In the genomic region with DNA sequence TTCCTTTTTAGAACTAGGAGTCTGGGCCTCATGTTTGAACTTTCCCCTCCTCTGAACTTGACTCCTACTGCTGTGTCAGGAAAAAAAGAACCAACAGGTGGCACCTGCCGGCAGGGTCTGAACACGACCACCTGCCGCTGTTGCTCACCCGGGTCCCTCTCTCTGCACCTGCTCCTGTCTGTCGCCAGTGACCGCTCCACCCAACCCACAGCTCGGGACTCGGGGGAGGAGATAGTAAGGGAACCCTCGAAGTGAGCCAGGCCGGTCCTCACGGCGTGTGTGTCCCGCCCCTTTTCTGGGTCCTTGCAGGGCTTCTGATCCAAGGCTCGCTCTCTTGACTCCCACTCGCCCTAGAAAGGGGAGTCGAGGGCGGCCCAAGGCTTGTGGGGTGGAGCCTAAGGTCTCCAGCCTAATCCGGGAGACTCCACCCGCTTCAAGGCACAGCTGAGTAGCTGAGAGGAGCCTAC, we compare ENCODE assay signal across 10 mouse cellular contexts. TPM values are rescaled to one million over a fixed set of nuclear protein-coding genes. Genes with fewer than 3 reads are reported as not detected.
DNase-seq lines count a peak whose midpoint lies in the region; ATAC-seq and TF ChIP-seq lines count a peak whose summit lies in the region.
"Had no signal": no experiment of that assay in that cellular context is flagged by ENCODE, and none has a peak within 500 bp of the region (broad histone marks: within the 10 kb centered on the region; RNA-seq: fewer than 3 reads in every experiment).

A gene (plus strand): TSS at position 417 of the 467 bp plus-strand sequence.

- no peak within 1 kb of the TSS for H3K27ac ChIP-seq in liver, embryonic 11.5 days (ENCODE audit: low read depth, low read length)
- H3K27ac ChIP-seq in liver, postnatal 0 days (ENCODE audit: low read depth), result no peak within 1 kb of the TSS
- H3K27ac ChIP-seq in limb, embryonic 12.5 days, result 0 out of 2 replicates have a peak within 1 kb of the TSS, but pooled peaks have one; percentile 53
- H3K27ac ChIP-seq: liver, embryonic 15.5 days had no signal

- 0 out of 2 replicates have a peak within 1 kb of the TSS, but pooled peaks have one; percentile 12 for H3K4me2 ChIP-seq in liver, embryonic 11.5 days
- no peak within 1 kb of the TSS for H3K4me2 ChIP-seq in liver, postnatal 0 days (ENCODE audit: low read depth, low read length)
- H3K4me2 ChIP-seq in limb, embryonic 12.5 days, result peak within 1 kb of the TSS; percentile 64; the same call in 1 of the 2 replicates

- peaks cover 14% of the 10 kb centered on the region; the same call in 1 of the 2 replicates for H3K4me1 ChIP-seq in liver, embryonic 11.5 days (replicated peaks; ENCODE audit: control insufficient read depth, insufficient read depth, low read length)
- peaks cover 9% of the 10 kb centered on the region; the same call in 1 of the 2 replicates for H3K4me1 ChIP-seq in liver, postnatal 0 days (ENCODE audit: insufficient read depth)
- peaks cover 44% of the 10 kb centered on the region for H3K4me1 ChIP-seq in limb, embryonic 12.5 days (replicated peaks)

- peaks cover 4% of the 10 kb centered on the region; the same call in 1 of the 2 replicates for H3K27me3 ChIP-seq in liver, embryonic 11.5 days (replicated peaks; ENCODE audit: control insufficient read depth, insufficient read depth, low read length)
- H3K27me3 ChIP-seq in liver, postnatal 0 days (ENCODE audit: insufficient read depth, low read length), result peaks cover 7% of the 10 kb centered on the region; the same call in 1 of the 2 replicates
- H3K27me3 ChIP-seq in limb, embryonic 12.5 days, result peaks cover under 1% of the 10 kb centered on the region; the same call in 1 of the 2 replicates
- H3K27me3 ChIP-seq: CH12.LX had no signal

- peaks cover 6% of the 10 kb centered on the region; the same call in 1 of the 2 replicates for H3K36me3 ChIP-seq in liver, embryonic 11.5 days (ENCODE audit: control insufficient read depth, insufficient read depth, low read length)
- no peaks in the 10 kb centered on the region for H3K36me3 ChIP-seq in liver, postnatal 0 days (replicated peaks; ENCODE audit: insufficient read depth, low read length)
- peaks cover 14% of the 10 kb centered on the region; the same call in 1 of the 2 replicates for H3K36me3 ChIP-seq in limb, embryonic 12.5 days
- H3K36me3 ChIP-seq: liver, embryonic 15.5 days had no signal

- H3K9me3 ChIP-seq in liver, embryonic 11.5 days (ENCODE audit: control insufficient read depth, low read length), result no peaks in the 10 kb centered on the region
- H3K9me3 ChIP-seq in liver, postnatal 0 days (ENCODE audit: low read length), result no peaks in the 10 kb centered on the region
- H3K9me3 ChIP-seq in limb, embryonic 12.5 days, result no peaks in the 10 kb centered on the region
- H3K9me3 ChIP-seq: liver, embryonic 15.5 days had no signal

- WGBS in liver, embryonic 11.5 days, result 48% methylated on average over 19 of the region's 19 CpGs
- WGBS in liver, postnatal 0 days (ENCODE audit: insufficient replicate concordance), result 56% methylated on average over 19 of the region's 19 CpGs
- WGBS in limb, embryonic 12.5 days, result 18% methylated on average over 19 of the region's 19 CpGs

- H3K9ac ChIP-seq in liver, embryonic 11.5 days (ENCODE audit: low read depth, low read length), result no peak within 1 kb of the TSS
- no peak within 1 kb of the TSS for H3K9ac ChIP-seq in liver, postnatal 0 days (replicated peaks)
- H3K9ac ChIP-seq in limb, embryonic 12.5 days (replicated peaks), result no peak within 1 kb of the TSS
- H3K9ac ChIP-seq: liver, embryonic 15.5 days had no signal

- ATAC-seq in liver, embryonic 11.5 days (replicated peaks; ENCODE audit: low FRiP score), result no peak
- no peak for ATAC-seq in liver, postnatal 0 days
- no peak for ATAC-seq in limb, embryonic 12.5 days (ENCODE audit: insufficient number of reproducible peaks, insufficient read depth, low FRiP score, low TSS enrichment, low read depth)

- TF ChIP-seq EP300 in liver, postnatal 0 days (IDR thresholded peaks at IDR 0.05; ENCODE audit: low read depth), result no peak

- peak; percentile 96 for DNase-seq in heart, adult 11 months
- DNase-seq in heart, postnatal 14 days, result no peak
- DNase-seq in liver, embryonic 11.5 days (ENCODE audit: low spot score), result no peak
- DNase-seq in liver, postnatal 0 days, result no peak
- DNase-seq in cerebellum, adult 8-10 months, result peak; percentile 47
- DNase-seq in c-Kit-positive CD71-positive TER-119-positive erythroid progenitor cells, embryonic 14.5 days (ENCODE audit: low spot score), result no peak
- DNase-seq in left cerebral cortex, postnatal 4 days, result no peak

- no peak within 1 kb of the TSS for H3K4me3 ChIP-seq in liver, embryonic 11.5 days (ENCODE audit: low read depth, low read length)
- H3K4me3 ChIP-seq in liver, postnatal 0 days (ENCODE audit: low read depth, low read length), result no peak within 1 kb of the TSS
- H3K4me3 ChIP-seq in limb, embryonic 12.5 days (replicated peaks), result peak within 1 kb of the TSS; percentile 32; the same call in 1 of the 2 replicates
- H3K4me3 ChIP-seq: liver, embryonic 15.5 days had no signal

- intact Hi-C loops in heart, postnatal 14 days (cut with DNase I), result no loop called here
- intact Hi-C loops in left cerebral cortex, postnatal 4 days (cut with DNase I), result loop anchor here (5.0 kb wide), 1 partner anchor 63 kb away; no protein-coding TSS in a partner anchor

- no peak for TF ChIP-seq CTCF in liver, postnatal 0 days (IDR thresholded peaks at IDR 0.05; ENCODE audit: low read depth)

RNA-seq across cellular contexts. Expression of the gene that starts here (rescaled TPM):
- 1 to 10 TPM; 6.4 to 6.9 TPM for total RNA-seq in heart, postnatal 14 days (2021)
- 0.69 and 0.73 TPM in 2 replicates for polyA plus RNA-seq in liver, embryonic 11.5 days (2014; fragmentation: Nextera tagmentation; extraction: Ambion mirVana)
- 0.31 and 0.54 TPM in 2 replicates for polyA plus RNA-seq in liver, postnatal 0 days (2015; fragmentation: Nextera tagmentation; extraction: Ambion mirVana)
- polyA plus RNA-seq in limb, embryonic 12.5 days (2016; fragmentation: Nextera tagmentation; extraction: Ambion mirVana), result 5.7 and 5.9 TPM in 2 replicates
- 1 to 10 TPM; 1.7 to 2.6 TPM for total RNA-seq in left cerebral cortex, postnatal 4 days (2021)

Comparison
In these comparisons a context has a peak if more than half of its experiments do, and no peak if none do; other contexts are left out.
1. DNase-seq: peak in heart, adult 11 months (single experiment) and cerebellum, adult 8-10 months (single experiment); none in heart, postnatal 14 days (0 of 2), liver, embryonic 11.5 days (single experiment), liver, postnatal 0 days (single experiment), c-Kit-positive CD71-positive TER-119-positive erythroid progenitor cells, embryonic 14.5 days (single experiment) and left cerebral cortex, postnatal 4 days (single experiment).